Mouse (Mus musculus): Measurements from ENCODE around the gene Slc16a12. TPM values are rescaled to one million over a fixed set of nuclear protein-coding genes. Genes with fewer than 3 reads are reported as not detected.
"Not testable (repeated sequence)": the region's sequence is repeated elsewhere in the genome, so short reads cannot be mapped to it uniquely, and the experiment has no call there.

Slc16a12 gene
- polyA plus RNA-seq, 1 experiment from 2014 or later, result 11.6 TPM

DNA sequence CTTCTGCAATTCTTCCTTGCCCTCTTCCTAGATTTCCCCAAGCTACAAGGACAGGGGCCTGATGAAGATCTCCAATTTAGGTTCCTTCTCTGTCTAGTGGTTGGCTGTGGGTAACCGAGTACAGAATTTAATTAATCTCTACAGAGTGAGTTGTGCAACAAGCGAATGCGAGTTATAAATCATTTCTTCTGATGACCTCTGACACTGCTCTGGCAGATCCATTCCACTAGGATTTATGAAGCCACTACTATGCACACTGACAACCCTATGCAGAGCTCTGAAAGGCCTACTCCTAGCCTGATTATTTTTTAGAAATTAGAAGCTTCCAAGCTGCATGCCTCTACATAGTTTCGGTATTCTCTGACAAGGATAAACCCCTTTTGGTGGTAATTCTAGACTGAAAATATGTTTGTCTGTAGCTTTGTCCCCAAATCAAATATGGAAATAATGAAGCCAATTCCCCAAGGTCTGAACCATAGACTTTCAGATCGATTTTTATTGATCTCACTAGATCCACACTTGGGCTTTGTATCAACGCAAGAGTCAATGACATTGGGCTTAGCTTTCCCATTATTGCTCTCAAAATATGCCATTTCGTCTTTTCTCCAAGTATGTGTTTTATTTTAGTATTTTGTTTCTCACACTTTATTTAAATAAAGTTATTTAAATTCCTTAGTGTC is 9.6 kb upstream of the Slc16a12 start:
- ATAC-seq (replicated peaks; ENCODE audit: low FRiP score), result no peak
- H3K9me3 ChIP-seq (ENCODE audit: control insufficient read depth, low read length), result no peaks in the 10 kb centered on the region
- no peak overlapping the region for H3K9ac ChIP-seq (ENCODE audit: low read depth, low read length)
- no peak for DNase-seq (ENCODE audit: low spot score)
- no peak overlapping the region for H3K27ac ChIP-seq (ENCODE audit: low read depth, low read length)
- no peak overlapping the region for H3K4me3 ChIP-seq (ENCODE audit: low read depth, low read length)
- H3K27me3 ChIP-seq (replicated peaks; ENCODE audit: control insufficient read depth, insufficient read depth, low read length), result no peaks in the 10 kb centered on the region
- 0 out of 2 replicates have a peak, but pooled peaks cover 2% of the 10 kb centered on the region for H3K4me1 ChIP-seq (replicated peaks; ENCODE audit: control insufficient read depth, insufficient read depth, low read length)
- H3K36me3 ChIP-seq (ENCODE audit: control insufficient read depth, insufficient read depth, low read length), result no peaks in the 10 kb centered on the region
- 78% methylated on average over 7 of the region's 7 CpGs for WGBS
- H3K4me2 ChIP-seq, result no peak overlapping the region

DNA sequence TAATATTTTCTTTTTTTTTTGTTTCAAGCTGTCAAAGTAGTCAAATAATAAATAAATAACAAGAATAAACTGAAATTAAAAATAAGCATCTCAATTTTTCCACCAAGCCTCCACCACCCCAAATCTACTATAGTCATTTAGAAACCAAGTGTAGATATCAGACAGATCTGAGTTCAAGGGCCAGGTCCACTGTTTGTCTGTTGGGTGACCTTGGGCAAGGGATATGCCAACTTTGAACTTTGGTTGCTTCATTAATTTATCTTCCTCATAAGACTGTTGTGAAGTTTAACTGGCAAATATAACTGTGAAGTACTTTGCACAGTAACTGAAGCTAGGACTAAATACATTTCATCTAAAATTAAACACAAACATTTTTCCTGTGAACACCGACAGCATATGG is 8.6 kb upstream of the Slc16a12 start:
- Histone ChIP-seq H3K4me2 (no peak overlapping the region), H3K4me1 (replicated peaks; ENCODE audit: control insufficient read depth, insufficient read depth, low read length) (0 out of 2 replicates have a peak, but pooled peaks cover 2% of the 10 kb centered on the region), H3K36me3 (ENCODE audit: control insufficient read depth, insufficient read depth, low read length) (no peaks in the 10 kb centered on the region), H3K27me3 (replicated peaks; ENCODE audit: control insufficient read depth, insufficient read depth, low read length) (no peaks in the 10 kb centered on the region), H3K9ac (ENCODE audit: low read depth, low read length) (no peak overlapping the region), H3K9me3 (ENCODE audit: control insufficient read depth, low read length) (no peaks in the 10 kb centered on the region), H3K27ac (ENCODE audit: low read depth, low read length) (no peak overlapping the region), H3K4me3 (ENCODE audit: low read depth, low read length) (no peak overlapping the region)
- ATAC-seq (replicated peaks; ENCODE audit: low FRiP score) (no peak), DNase-seq (ENCODE audit: low spot score) (no peak)
- WGBS, result 81% methylated on average over 1 of the region's 1 CpGs

DNA sequence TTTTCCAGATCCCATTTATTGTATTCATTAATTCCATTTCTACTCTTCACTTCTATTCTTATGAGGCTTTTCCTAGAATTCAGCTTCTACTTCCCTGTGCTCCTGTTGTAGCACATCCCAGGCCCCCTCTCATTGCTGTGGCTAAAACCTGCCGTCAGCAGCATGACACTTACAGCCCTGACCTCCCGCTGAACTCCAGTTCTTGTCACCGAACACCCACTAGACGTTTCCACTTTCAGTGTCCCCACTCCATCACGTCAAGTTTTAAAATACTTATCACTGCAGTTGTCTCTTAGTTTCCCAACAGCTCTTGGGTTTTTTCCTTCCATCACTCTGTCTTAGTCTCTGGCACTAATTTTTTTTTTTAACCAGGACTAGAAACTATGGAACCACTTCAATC is 6.2 kb upstream of the Slc16a12 start:
- H3K27me3 ChIP-seq (replicated peaks; ENCODE audit: control insufficient read depth, insufficient read depth, low read length), result no peaks in the 10 kb centered on the region
- 45% methylated on average over 5 of the region's 5 CpGs for WGBS
- H3K4me3 ChIP-seq (ENCODE audit: low read depth, low read length), result no peak overlapping the region
- 0 out of 2 replicates have a peak, but pooled peaks cover 2% of the 10 kb centered on the region for H3K4me1 ChIP-seq (replicated peaks; ENCODE audit: control insufficient read depth, insufficient read depth, low read length)
- no peak for ATAC-seq (replicated peaks; ENCODE audit: low FRiP score)
- H3K36me3 ChIP-seq (ENCODE audit: control insufficient read depth, insufficient read depth, low read length), result no peaks in the 10 kb centered on the region
- H3K9ac ChIP-seq (ENCODE audit: low read depth, low read length), result no peak overlapping the region
- no peak overlapping the region for H3K27ac ChIP-seq (ENCODE audit: low read depth, low read length)
- no peak overlapping the region for H3K4me2 ChIP-seq
- H3K9me3 ChIP-seq (ENCODE audit: control insufficient read depth, low read length), result no peaks in the 10 kb centered on the region
- DNase-seq (ENCODE audit: low spot score), result no peak

DNA sequence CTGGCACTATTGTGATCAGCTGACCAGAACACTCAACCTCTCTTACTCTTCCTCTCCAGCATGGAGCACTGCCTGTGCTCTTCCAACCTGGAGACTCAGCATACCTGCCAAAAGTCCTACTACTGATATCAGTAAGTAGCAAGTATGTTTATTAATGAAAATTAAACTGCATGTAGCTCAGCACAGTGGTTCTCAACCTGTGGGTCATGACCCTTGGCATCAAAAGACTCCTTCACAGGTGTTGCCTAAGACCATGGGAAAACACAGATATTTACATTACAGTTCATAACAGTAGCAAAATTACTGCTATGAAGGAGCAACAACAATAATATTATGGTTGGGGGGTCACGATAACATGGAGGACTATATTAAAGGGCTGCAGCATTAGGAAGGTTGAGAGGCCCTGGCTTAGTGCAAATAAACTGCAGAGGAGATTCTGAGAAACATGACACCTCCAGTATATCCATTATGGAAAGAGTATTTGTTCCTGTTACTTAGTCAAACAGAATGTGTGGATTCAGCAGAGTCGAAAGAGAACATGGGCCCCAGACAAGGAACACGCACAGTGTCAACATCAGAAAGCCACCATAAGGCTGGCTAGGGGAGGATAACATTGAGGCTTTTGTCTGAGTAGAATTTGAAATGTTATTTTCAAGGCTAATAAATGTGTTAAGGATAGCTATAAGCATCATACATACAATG is 5.5 kb upstream of the Slc16a12 start:
- ATAC-seq (replicated peaks; ENCODE audit: low FRiP score), result no peak
- no peak overlapping the region for H3K27ac ChIP-seq (ENCODE audit: low read depth, low read length)
- WGBS, result 66% methylated on average over 3 of the region's 3 CpGs

DNA sequence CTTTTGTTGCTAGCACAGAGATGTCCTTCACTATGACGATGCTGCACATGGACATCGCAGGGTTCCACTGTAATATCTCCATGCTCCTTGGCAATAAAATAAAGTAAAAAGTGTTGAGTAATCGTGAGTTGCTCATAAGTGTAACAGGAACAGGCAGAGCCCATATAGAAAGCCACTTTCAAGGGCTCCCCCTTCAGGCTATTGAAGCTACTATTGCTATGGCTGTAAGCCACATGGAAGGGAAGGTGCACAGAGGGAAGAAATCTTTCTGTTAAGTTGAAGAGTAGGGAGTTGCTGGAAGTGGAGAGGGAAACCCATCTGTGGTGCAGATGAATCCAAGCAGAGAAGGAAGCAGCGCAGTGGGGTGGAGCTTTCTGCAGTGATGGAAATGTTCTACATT is 4.1 kb upstream of the Slc16a12 start:
- H3K27ac ChIP-seq (ENCODE audit: low read depth, low read length), result no peak overlapping the region
- no peak for ATAC-seq (replicated peaks; ENCODE audit: low FRiP score)
- no peak overlapping the region for H3K9ac ChIP-seq (ENCODE audit: low read depth, low read length)
- no peaks in the 10 kb centered on the region for H3K36me3 ChIP-seq (ENCODE audit: control insufficient read depth, insufficient read depth, low read length)
- H3K4me1 ChIP-seq (replicated peaks; ENCODE audit: control insufficient read depth, insufficient read depth, low read length), result no peaks in the 10 kb centered on the region
- 71% methylated on average over 4 of the region's 4 CpGs for WGBS
- no peak overlapping the region for H3K4me3 ChIP-seq (ENCODE audit: low read depth, low read length)
- H3K27me3 ChIP-seq (replicated peaks; ENCODE audit: control insufficient read depth, insufficient read depth, low read length), result peaks cover 10% of the 10 kb centered on the region
- no peaks in the 10 kb centered on the region for H3K9me3 ChIP-seq (ENCODE audit: control insufficient read depth, low read length)
- no peak overlapping the region for H3K4me2 ChIP-seq
- DNase-seq (ENCODE audit: low spot score), result no peak

More for the DNA sequence above, 5.5 kb upstream of the Slc16a12 start:
- Histone ChIP-seq H3K4me2 (no peak overlapping the region), H3K27me3 (replicated peaks; ENCODE audit: control insufficient read depth, insufficient read depth, low read length) (no peaks in the 10 kb centered on the region), H3K36me3 (ENCODE audit: control insufficient read depth, insufficient read depth, low read length) (no peaks in the 10 kb centered on the region), H3K9ac (ENCODE audit: low read depth, low read length) (no peak overlapping the region), H3K4me3 (ENCODE audit: low read depth, low read length) (no peak overlapping the region), H3K4me1 (replicated peaks; ENCODE audit: control insufficient read depth, insufficient read depth, low read length) (0 out of 2 replicates have a peak, but pooled peaks cover 2% of the 10 kb centered on the region), H3K9me3 (ENCODE audit: control insufficient read depth, low read length) (no peaks in the 10 kb centered on the region)
- DNase-seq (ENCODE audit: low spot score), result no peak

GRCm38 (mm10) chr19:34748992-34749391 is 1.9 kb upstream of the Slc16a12 start:
- H3K27me3 ChIP-seq (replicated peaks; ENCODE audit: control insufficient read depth, insufficient read depth, low read length), result peaks cover 15% of the 10 kb centered on the region
- H3K9me3 ChIP-seq (ENCODE audit: control insufficient read depth, low read length), result no peaks in the 10 kb centered on the region
- H3K9ac ChIP-seq (ENCODE audit: low read depth, low read length), result no peak overlapping the region
- H3K4me3 ChIP-seq (ENCODE audit: low read depth, low read length), result no peak overlapping the region
- ATAC-seq (replicated peaks; ENCODE audit: low FRiP score) (no peak), DNase-seq (ENCODE audit: low spot score) (no peak)
- H3K27ac ChIP-seq (ENCODE audit: low read depth, low read length), result no peak overlapping the region
- no peaks in the 10 kb centered on the region for H3K4me1 ChIP-seq (replicated peaks; ENCODE audit: control insufficient read depth, insufficient read depth, low read length)
- H3K36me3 ChIP-seq (ENCODE audit: control insufficient read depth, insufficient read depth, low read length), result no peaks in the 10 kb centered on the region
- no peak overlapping the region for H3K4me2 ChIP-seq
- 72% methylated on average over 2 of the region's 2 CpGs for WGBS

- H3K4me2 ChIP-seq; H3K9me3 ChIP-seq (ENCODE audit: control insufficient read depth, low read length); DNase-seq (ENCODE audit: low spot score); H3K9ac ChIP-seq (ENCODE audit: low read depth, low read length); H3K27ac ChIP-seq (ENCODE audit: low read depth, low read length); H3K36me3 ChIP-seq (ENCODE audit: control insufficient read depth, insufficient read depth, low read length); H3K4me3 ChIP-seq (ENCODE audit: low read depth, low read length); ATAC-seq (replicated peaks; ENCODE audit: low FRiP score); H3K4me1 ChIP-seq (replicated peaks; ENCODE audit: control insufficient read depth, insufficient read depth, low read length): not testable (repeated sequence)
- 89% methylated on average over 6 of the region's 6 CpGs for WGBS
- peaks cover 15% of the 10 kb centered on the region for H3K27me3 ChIP-seq (replicated peaks; ENCODE audit: control insufficient read depth, insufficient read depth, low read length)
These were observed 880 bp upstream of the Slc16a12 start for GRCm38 (mm10) chr19:34747969-34748368.

DNA sequence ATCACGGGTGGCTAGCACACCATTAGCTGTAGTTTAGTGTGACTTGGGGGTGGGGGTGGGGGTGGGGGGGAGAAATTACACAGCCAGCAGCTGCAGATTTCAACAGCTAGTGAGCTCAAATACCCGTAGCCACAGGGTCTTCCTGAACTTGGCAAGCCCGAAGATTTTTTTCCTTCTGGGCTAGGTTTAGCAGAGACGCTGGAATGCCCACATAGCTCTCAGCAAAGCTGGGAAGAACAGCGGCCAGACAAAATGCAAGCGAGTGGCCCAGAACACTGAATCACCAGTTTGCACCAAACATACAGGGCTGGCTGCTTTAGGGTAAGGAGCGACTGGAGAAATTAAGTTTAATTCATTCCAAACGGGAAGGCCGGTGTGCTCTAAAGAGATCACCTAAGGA is 888 bp downstream of the Slc16a12 start:
- 20% methylated on average over 9 of the region's 9 CpGs for WGBS

DNA sequence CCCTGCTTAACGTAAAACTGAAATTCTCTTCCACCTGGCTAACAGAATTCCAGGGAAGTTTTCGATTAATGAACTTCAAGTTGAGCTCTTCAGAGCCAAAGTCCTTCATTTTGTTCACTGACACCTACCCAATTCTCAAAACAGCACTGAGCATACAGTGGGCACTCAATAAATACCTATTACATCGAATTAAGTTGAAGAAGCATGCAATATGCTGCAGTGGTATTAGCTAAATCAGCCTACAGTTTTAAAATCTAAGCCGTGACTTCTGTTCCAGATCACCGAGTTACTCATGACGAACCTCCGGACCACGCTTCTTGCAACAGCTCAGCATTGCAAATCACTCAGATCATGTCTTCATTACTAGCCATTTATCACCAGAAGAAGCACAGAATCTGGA is 2.1 kb downstream of the Slc16a12 start:
- Histone ChIP-seq H3K4me2 (peak overlapping the region; percentile 29; the same call in 1 of the 2 replicates), H3K4me3 (ENCODE audit: low read depth, low read length) (no peak overlapping the region), H3K36me3 (ENCODE audit: control insufficient read depth, insufficient read depth, low read length) (no peaks in the 10 kb centered on the region), H3K27ac (ENCODE audit: low read depth, low read length) (no peak overlapping the region), H3K9me3 (ENCODE audit: control insufficient read depth, low read length) (no peaks in the 10 kb centered on the region), H3K4me1 (replicated peaks; ENCODE audit: control insufficient read depth, insufficient read depth, low read length) (no peaks in the 10 kb centered on the region), H3K27me3 (replicated peaks; ENCODE audit: control insufficient read depth, insufficient read depth, low read length) (peaks cover 15% of the 10 kb centered on the region), H3K9ac (ENCODE audit: low read depth, low read length) (no peak overlapping the region)
- no peak for ATAC-seq (replicated peaks; ENCODE audit: low FRiP score)
- no peak for DNase-seq (ENCODE audit: low spot score)
- 80% methylated on average over 8 of the region's 8 CpGs for whole genome bisulfite sequencing

More for the DNA sequence above, 888 bp downstream of the Slc16a12 start:
- no peaks in the 10 kb centered on the region for H3K36me3 ChIP-seq (ENCODE audit: control insufficient read depth, insufficient read depth, low read length)
- peak overlapping the region; percentile 81 for H3K4me2 ChIP-seq
- no peaks in the 10 kb centered on the region for H3K9me3 ChIP-seq (ENCODE audit: control insufficient read depth, low read length)
- peak overlapping the region; percentile 58 for H3K4me3 ChIP-seq (ENCODE audit: low read depth, low read length)
- DNase-seq (ENCODE audit: low spot score), result no peak
- peak overlapping the region; percentile 44 for H3K9ac ChIP-seq (ENCODE audit: low read depth, low read length)
- no peak for ATAC-seq (replicated peaks; ENCODE audit: low FRiP score)
- peaks cover 15% of the 10 kb centered on the region for H3K27me3 ChIP-seq (replicated peaks; ENCODE audit: control insufficient read depth, insufficient read depth, low read length)
- no peaks in the 10 kb centered on the region for H3K4me1 ChIP-seq (replicated peaks; ENCODE audit: control insufficient read depth, insufficient read depth, low read length)
- H3K27ac ChIP-seq (ENCODE audit: low read depth, low read length), result no peak overlapping the region
